Mouse (Mus musculus): Measurements from ENCODE around the gene Cnot4.

Cnot4 gene

DNA sequence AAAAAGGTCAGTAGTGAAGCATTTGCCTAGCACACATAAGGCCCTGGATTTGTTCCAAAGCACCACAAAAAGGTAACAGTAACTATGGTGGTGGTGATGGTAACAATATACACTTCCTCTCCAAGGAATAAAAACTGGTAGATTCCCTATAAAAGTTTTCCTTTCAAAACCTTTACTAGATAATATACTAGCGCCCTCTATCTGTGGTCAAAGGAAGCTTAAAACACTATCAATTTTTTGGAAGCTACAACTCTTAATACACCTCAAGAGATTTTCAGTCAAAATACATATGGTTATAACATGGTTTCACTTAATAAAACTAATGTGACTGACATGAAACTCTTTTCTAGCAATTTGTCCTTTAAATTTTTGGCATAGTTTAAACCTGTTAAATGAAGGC lies 71.1 kb downstream of the Cnot4 start:
- ATAC-seq (ENCODE audit: insufficient number of reproducible peaks, low FRiP score, low TSS enrichment): no peak

DNA sequence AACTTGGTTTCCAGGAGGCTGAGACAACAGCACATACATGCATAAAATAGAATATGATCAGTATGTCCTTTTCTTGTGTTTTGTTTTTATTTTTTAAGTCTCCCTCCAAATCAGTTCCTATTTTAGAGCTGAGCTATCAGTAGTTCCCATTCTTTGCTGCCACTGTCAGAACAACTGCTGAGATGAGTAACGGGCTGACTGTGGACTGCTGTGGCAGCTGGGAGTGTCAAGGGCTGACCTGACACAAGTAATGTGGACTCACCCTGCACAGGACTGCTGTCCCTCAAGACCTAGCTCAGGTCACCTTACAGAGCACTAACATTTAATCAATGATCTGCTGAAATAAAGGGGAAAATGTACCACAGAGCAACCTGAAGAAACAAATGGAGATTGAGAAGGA lies 90.4 kb downstream of the Cnot4 start:
- no peak for ATAC-seq (ENCODE audit: insufficient number of reproducible peaks, low FRiP score, low TSS enrichment)

DNA sequence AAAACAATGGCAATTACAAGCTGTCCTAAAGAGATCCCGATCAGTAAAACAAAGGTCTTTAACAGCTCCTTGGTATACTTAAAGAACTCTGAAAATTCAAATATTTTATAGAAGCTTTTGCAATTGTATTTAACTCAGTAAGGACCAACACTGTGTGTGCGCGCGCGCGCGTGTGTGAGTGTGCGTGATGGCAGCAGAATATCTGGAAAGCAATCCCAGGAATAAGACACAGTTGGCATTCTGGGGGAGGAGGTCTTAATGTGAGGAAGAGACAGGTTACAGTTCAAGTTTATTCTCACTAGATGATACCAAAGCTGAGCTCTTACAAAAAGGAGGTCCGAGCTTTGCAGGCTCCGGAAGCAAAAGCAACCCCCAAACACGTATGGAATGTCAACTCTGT lies 100.2 kb downstream of the Cnot4 start:
- no peak for ATAC-seq (ENCODE audit: insufficient number of reproducible peaks, low FRiP score, low TSS enrichment)

DNA sequence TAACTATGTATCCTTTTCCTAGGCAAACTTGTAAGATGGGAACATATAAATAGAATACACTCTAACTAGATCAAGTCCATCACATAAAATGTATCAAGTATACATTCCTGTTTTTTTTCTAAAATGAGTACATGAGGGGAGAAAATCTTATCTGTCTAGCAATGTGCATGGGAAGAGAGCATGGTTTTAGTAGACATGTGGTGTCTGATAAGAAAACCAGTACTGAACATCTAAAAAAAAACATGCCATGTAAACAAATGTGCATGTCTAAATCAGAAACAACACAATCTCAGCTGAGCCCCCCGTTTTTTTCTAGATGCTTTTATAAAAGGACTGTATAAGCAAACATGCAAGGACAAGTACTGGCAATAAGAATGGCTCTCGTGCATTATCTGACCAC lies 100.8 kb downstream of the Cnot4 start:
- no peak for ATAC-seq (ENCODE audit: insufficient number of reproducible peaks, low FRiP score, low TSS enrichment)

DNA sequence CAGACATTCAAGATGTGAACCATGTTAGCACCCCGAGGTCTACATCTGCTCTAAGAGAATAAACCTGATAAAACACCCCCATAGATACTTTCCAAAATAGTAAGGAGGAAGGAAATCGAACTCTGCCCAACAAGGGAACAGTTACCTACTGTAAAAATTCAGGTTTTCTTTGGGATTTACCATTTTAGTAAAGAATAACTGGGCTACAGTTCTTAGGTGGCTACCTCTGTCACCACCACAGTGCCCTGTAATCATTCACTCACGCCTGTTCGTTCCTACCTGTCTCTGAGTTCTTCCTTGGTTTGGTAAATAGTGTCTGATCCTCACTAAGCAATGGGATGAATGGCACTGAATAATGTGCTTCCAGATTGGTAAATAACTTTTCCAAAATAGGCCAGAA lies 102.7 kb downstream of the Cnot4 start:
- ATAC-seq (ENCODE audit: insufficient number of reproducible peaks, low FRiP score, low TSS enrichment): no peak

DNA sequence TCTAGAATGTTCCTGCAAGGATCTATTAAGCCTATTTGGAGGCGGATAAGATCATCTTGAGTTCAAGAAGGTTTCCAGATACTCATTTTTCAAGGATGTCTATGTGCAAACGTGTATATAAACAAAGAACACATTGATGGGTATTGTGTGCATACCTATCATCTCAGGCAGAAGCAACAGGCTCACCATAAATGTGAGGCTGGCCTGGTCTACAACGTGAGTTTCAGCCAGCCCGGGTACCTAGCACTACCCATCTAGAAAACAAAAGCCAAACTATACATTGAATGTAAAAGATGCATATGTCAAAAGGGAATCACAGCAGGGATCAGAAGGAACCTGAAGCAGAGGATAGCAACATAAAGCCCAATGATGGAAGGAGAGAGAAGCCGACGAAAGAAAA lies 103.3 kb downstream of the Cnot4 start:
- ATAC-seq (ENCODE audit: insufficient number of reproducible peaks, low FRiP score, low TSS enrichment): no peak

DNA sequence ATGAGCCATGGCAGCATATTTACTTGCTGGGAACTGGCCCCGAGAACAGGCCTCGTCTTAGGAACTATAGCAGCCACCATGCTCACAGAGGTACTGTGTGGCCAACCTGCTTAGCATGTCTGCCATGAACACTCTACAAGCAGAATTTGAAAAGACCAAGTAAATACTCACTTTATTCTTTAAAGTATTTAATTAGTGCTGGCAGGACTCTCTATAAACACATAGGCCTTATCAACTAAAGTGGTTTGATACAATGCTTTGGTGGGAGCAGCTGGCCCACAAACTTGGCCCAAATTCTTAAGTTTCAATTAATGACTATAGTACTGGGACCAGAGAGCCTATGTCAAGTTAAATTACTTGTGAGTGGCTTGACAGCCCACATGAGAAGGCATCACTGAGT lies 105.5 kb downstream of the Cnot4 start:
- ATAC-seq (ENCODE audit: insufficient number of reproducible peaks, low FRiP score, low TSS enrichment): no peak

DNA sequence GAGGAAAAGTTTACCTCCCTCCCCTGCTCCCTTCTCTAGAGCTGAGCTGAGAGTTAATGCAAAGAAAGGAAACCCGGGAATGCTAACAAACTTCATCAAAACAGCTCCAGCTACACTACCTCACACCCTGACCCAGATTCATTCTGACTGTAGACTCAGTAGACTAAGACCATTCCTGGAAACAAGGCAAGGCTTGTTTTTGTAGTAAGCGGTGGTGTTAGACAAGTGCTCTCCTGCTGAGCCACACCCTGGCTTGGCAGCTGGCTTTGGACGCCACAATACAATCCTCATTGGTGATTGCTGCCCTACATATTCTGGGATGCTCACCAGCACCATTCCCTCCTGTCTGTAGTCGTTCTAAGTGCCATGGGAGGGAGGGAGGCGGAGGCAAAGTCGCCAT lies 106.3 kb downstream of the Cnot4 start:
- peak; percentile 80; the same call in 1 of the 2 replicates for ATAC-seq (ENCODE audit: insufficient number of reproducible peaks, low FRiP score, low TSS enrichment)

DNA sequence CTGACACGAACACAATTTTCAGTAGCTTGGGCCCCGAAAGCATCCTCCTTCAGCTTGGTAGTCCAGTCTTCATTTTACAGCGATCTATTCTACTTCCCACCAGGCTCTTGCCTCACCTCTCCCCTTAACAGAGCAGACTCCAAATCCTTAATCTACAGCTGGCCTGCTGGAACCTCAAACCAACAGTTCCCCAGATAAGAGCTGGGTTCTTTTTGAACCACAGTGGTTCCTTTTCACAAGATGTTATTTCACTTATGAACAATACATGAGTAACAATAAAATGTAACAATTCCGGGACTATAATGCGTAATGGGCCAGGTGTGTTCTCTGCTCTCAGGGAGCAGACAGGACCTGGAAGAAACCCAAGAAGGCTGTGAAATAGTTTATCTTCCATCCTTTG lies 116.9 kb downstream of the Cnot4 start:
- no peak for ATAC-seq (ENCODE audit: insufficient number of reproducible peaks, low FRiP score, low TSS enrichment)

DNA sequence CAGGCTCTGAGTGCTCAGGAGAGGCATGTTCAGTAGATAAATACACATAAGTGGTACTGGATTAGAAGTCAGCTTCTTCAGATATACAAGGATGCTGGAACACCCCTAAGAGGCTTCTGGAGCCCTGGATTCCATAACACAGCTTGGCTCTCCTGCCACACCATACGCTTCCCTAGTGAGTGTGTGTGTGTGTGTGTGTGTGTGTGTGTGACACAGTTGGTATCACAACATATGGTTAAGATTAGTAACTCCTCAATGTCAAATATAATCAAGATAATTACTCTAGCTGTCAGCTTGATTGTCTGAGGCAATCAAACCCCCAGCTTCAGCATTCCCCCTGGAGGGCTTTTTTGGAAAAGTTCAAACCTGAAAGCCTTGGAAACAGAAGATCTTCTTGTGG lies 121.6 kb downstream of the Cnot4 start:
- ATAC-seq (ENCODE audit: insufficient number of reproducible peaks, low FRiP score, low TSS enrichment): no peak

DNA sequence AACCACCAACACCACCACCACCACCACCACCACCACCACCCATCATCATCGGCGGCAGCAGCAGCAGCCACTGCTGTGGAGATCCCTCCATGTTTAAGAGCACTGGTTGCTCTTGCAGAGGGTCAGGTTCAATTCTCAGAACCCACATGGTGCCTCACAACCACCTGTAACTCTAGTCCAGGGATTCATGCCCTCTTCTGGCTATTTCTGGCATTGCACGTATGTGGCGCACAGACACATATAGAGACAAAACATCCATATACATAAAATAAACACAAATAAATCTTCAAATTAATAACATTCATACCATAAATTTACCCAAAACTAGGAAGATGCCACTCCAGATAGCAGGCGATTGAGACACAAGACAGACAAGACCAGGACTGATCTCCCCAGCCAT lies 122.8 kb downstream of the Cnot4 start:
- no peak for ATAC-seq (ENCODE audit: insufficient number of reproducible peaks, low FRiP score, low TSS enrichment)

DNA sequence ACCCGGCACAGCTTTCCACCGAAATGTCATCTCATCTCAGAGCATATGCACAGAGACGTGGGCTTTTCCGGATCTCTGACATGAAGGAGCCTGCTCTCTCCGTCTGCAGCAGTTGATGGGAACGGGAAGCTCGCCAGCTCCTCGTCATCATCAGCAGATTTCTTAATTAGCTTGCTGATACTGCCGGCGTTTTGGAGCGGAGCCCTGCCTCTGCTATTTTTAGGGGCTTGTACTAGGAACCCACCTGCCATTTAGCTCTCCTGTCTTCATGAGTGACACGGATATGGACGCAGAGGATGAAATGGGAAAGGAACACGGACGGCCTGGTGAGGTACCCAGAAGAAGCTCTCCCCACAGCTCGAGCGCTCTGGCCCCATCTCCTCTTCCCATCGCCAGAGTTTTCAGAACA lies 131.3 kb downstream of the Cnot4 start:
- peak; percentile 59 for ATAC-seq (ENCODE audit: insufficient number of reproducible peaks, low FRiP score, low TSS enrichment)

DNA sequence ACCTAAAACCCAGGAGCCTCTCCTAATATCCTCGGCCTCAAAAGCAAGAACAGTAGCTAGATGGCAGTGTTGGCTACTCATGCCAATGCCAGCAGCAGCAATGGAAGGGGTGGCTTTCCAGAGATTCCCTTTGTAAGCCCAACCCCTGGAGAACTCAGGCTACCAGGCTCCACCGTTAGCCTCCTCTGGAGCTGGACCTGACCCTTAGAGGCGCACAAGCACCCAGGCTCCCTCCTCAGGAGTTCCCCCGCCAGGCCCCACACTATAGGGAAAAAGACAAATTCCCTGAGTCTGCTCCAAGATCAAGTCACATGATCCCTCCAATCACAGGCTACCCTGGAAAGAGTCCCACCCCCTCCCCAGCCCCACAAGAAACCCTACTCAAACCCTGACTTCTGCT lies 134.4 kb downstream of the Cnot4 start:
- peak; percentile 7; the same call in 1 of the 2 replicates for ATAC-seq (ENCODE audit: insufficient number of reproducible peaks, low FRiP score, low TSS enrichment)

DNA sequence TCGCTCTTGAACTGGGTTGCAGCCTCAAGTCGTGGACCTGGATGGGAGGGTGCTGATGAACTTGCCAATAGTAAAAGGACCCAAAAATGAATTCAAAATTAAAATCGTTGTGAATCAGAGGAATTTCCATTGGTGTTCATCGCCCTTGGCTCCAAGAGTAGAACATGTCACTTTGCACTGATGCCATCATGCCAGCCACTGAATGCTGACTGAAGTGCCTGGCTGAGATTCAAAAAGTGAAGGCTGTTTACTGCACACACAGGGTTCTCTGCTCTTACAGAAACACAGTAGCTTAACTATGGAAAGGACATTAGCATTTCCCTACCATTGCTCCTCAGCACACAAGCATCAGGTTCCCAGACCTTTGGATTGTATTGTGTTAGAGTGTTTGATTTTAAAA lies 137.0 kb downstream of the Cnot4 start:
- ATAC-seq (ENCODE audit: insufficient number of reproducible peaks, low FRiP score, low TSS enrichment): no peak

DNA sequence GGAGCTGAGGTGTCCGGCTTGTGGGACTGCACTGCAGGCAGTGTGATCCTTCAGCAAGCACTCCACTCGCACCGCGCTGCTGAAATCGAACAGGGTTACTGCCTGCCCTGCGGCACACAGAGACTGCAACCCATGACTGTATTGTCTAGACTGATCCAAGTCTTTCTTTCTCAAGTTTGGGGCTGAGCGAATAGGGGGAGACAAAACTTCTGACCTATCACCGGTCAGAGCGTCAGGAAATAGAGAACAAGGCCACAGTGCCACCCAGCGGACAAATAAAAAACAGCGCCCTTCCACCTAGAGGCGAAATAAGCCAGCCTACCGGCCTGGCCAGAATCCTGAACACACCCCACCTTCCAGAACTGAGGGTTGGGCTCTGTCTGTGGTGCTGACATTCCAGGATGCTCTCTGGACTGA lies 138.3 kb downstream of the Cnot4 start:
- ATAC-seq (ENCODE audit: insufficient number of reproducible peaks, low FRiP score, low TSS enrichment): peak; percentile 62

DNA sequence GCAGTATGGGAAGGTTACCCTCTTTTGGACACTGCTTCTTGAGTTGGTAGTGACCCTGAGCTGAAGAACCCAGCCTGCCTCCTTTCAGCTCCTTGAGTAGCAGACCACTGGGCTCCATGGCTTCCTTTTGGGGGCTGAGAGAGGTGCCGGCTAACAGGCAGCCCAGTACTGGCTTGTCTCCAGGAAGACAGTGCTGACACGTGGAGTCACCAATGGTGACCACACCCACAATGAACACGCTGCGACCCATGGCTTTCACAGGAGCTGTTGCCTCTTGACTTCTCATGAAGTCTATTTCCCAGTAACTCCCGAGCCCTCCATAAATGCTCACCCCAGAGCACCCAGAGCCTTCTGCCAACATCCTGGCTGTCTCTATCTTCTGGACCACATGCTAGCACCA lies 138.8 kb downstream of the Cnot4 start:
- no peak for ATAC-seq (ENCODE audit: insufficient number of reproducible peaks, low FRiP score, low TSS enrichment)

DNA sequence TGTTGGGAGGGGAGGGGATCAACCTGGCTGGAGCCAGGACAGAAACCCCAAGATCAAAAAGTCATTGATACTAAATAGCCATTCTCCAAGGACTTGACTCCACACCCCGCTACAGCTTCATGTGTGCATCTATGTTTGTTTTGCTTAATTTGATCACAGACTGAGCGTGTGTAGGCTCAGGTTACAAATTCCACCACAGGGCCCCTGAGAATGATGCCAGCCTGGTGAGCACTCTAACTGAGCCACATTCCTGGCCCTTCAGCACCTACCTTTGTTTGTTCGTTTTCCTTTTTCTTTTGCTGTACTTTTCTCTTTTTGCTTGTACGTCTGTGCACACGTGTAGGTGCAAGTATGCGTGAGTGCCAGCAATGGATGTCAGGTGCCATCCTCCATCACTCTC lies 144.3 kb downstream of the Cnot4 start:
- no peak for ATAC-seq (ENCODE audit: insufficient number of reproducible peaks, low FRiP score, low TSS enrichment)

DNA sequence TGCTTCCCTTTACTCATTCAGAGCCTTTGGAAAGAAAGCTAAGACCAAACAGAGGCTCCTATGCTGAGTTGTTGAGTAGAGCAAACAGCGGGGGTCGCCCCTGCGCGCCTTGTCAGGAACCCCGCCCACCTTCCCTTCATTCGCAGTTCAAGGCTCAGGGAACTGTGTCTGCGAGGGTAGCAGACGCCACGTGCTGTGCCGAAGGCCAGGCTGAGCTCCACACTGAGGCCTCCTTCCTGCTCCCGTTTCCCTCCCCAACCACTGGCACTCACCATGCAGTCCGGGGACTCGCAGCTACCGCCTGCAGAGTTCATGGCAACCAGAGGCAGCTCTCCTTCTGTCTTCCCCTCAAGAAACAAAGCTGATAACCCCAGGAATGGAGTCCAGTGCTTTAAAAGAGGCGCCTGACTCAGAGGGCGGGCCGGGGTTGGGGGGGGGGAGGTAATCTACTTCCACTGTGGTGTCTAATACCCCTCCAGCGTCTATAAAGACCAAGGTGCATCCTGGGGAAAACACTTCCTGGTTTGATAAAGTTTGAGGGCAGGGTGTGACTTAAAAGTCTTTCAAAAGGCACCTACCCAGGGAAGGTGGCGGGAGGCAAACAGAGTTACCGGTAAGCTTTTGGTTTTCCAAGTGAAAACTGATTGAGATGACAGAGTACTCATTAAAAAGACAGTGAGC lies 145.3 kb downstream of the Cnot4 start, which contains the start of gene Slc23a4:
Slc23a4 (minus strand) TSS at position 324 of the 681 bp plus-strand sequence.
- no peak for ATAC-seq (ENCODE audit: insufficient number of reproducible peaks, low FRiP score, low TSS enrichment)

DNA sequence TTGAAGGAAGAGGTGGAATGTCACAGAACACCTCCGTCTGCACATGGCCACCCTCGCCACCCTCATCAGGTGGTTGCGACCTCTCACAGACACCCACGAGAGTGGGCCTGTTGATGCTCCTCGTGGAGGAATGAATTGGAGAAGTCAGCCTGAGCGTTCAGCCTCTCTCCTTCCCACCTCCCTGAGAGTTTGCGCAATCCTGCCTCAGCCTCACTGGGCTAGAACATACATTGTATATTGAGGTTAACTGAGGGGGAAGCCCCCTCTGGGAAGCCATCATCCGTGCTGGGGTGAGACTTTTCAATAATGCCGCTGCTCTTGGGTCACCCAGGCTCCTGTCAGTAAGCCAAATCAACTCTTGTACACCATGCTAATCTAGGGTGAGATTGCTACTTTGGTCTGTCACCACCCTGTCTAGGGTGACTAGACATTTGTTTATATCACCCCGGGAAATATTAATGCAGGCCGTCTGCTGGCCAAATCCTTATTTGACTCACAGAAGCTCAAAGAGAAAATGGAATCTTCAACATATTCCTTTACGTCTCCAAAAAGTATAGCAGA lies 146.4 kb downstream of the Cnot4 start:
- ATAC-seq (ENCODE audit: insufficient number of reproducible peaks, low FRiP score, low TSS enrichment): no peak

DNA sequence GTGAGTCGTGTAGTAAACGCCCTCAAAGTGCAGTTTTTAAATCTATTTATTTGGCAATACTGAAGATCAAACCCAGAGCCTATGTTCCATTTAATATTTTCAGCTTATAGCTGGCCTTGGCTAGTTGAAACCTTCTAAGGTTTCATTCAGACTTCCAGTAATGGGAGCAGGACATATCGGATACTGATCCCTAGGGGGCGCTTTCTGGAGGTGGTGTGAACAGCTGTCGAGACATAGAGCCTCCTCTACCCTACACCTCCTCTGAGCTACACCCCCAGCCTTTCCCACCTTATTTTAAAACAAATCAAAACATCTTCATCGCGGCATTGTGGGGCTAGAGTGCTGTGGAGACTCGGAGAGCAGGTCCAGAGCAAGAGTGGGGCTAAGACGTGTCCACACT lies 152.9 kb downstream of the Cnot4 start:
- ATAC-seq (ENCODE audit: insufficient number of reproducible peaks, low FRiP score, low TSS enrichment): no peak

DNA sequence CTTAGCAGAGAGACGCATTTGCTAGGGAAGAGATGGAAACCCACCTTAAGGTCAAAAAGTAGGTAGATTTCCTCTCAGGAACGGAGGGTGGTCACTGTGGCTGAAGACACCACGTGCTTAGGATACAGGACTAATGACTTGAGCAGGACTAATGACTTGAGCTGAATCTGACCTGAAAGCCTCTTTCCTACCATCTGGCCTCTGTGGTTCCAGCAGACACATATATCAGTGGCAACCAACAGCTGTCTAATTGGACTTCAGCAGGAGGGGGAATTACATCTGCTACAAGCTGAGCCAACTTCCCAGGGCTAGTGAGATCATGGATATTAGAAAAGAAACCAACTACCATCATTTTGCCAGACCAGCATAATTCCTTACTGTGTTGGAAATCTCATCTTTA lies 154.2 kb downstream of the Cnot4 start:
- no peak for ATAC-seq (ENCODE audit: insufficient number of reproducible peaks, low FRiP score, low TSS enrichment)
